Mouse (Mus musculus): ENCODE data around the gene Crybb1. TPM values are rescaled to one million over a fixed set of nuclear protein-coding genes. Genes with fewer than 3 reads are reported as not detected.

The Crybb1 gene
- polyA plus RNA-seq, 1 experiment from 2014 or later, result 1.9 TPM

- no peak for ATAC-seq (ENCODE audit: low FRiP score, low read depth)
- H3K9ac ChIP-seq (replicated peaks), result no peak overlapping the region
These were observed 45.2 kb downstream of the Crybb1 start for GRCm38 (mm10) chr5:112300721-112301308.

GRCm38 (mm10) chr5:112301694-112302093 lies 46.1 kb downstream of the Crybb1 start:
- ATAC-seq (ENCODE audit: low FRiP score, low read depth), result no peak
- Histone ChIP-seq H3K4me3 (no peak overlapping the region), H3K36me3 (no peaks in the 10 kb centered on the region), H3K4me1 (no peaks in the 10 kb centered on the region), H3K9ac (replicated peaks) (no peak overlapping the region), H3K27me3 (no peaks in the 10 kb centered on the region), H3K4me2 (replicated peaks) (no peak overlapping the region), H3K9me3 (no peaks in the 10 kb centered on the region), H3K27ac (replicated peaks) (no peak overlapping the region)
- 91% methylated on average over 4 of the region's 4 CpGs for WGBS

More at GRCm38 (mm10) chr5:112300721-112301308, 45.2 kb downstream of the Crybb1 start:
- Histone ChIP-seq H3K36me3 (no peaks in the 10 kb centered on the region), H3K27me3 (no peaks in the 10 kb centered on the region), H3K9me3 (no peaks in the 10 kb centered on the region), H3K27ac (replicated peaks) (no peak overlapping the region), H3K4me3 (no peak overlapping the region), H3K4me1 (no peaks in the 10 kb centered on the region), H3K4me2 (replicated peaks) (no peak overlapping the region)
- 90% methylated on average over 6 of the region's 6 CpGs for WGBS

- no peaks in the 10 kb centered on the region for H3K4me1 ChIP-seq
- no peak overlapping the region for H3K4me3 ChIP-seq
- no peak for ATAC-seq (ENCODE audit: low FRiP score, low read depth)
These were observed 46.7 kb downstream of the Crybb1 start for GRCm38 (mm10) chr5:112302310-112302709.

GRCm38 (mm10) chr5:112305842-112306241 lies 50.2 kb downstream of the Crybb1 start:
- no peak overlapping the region for H3K9ac ChIP-seq (replicated peaks)
- no peaks in the 10 kb centered on the region for H3K9me3 ChIP-seq
- H3K27me3 ChIP-seq, result no peaks in the 10 kb centered on the region
- H3K36me3 ChIP-seq, result peaks cover 35% of the 10 kb centered on the region
- 60% methylated on average over 5 of the region's 5 CpGs for WGBS
- no peak overlapping the region for H3K4me3 ChIP-seq
- no peak overlapping the region for H3K4me2 ChIP-seq (replicated peaks)
- H3K27ac ChIP-seq (replicated peaks), result no peak overlapping the region
- H3K4me1 ChIP-seq, result no peaks in the 10 kb centered on the region
- ATAC-seq (ENCODE audit: low FRiP score, low read depth), result no peak

More at GRCm38 (mm10) chr5:112302310-112302709, 46.7 kb downstream of the Crybb1 start:
- Histone ChIP-seq H3K36me3 (peaks cover 1% of the 10 kb centered on the region), H3K9me3 (no peaks in the 10 kb centered on the region), H3K27ac (replicated peaks) (no peak overlapping the region), H3K9ac (replicated peaks) (no peak overlapping the region), H3K27me3 (no peaks in the 10 kb centered on the region), H3K4me2 (replicated peaks) (no peak overlapping the region)
- 85% methylated on average over 5 of the region's 5 CpGs for WGBS

GRCm38 (mm10) chr5:112313222-112313885 lies 57.7 kb downstream of the Crybb1 start:
- Histone ChIP-seq H3K4me1 (peaks cover 5% of the 10 kb centered on the region; the same call in 1 of the 2 replicates), H3K4me2 (replicated peaks) (no peak overlapping the region), H3K36me3 (peaks cover 66% of the 10 kb centered on the region), H3K9ac (replicated peaks) (0 out of 2 replicates have a peak overlapping the region, but pooled peaks have one; percentile 2), H3K4me3 (no peak overlapping the region), H3K27me3 (no peaks in the 10 kb centered on the region), H3K27ac (replicated peaks) (0 out of 2 replicates have a peak overlapping the region, but pooled peaks have one; percentile 8), H3K9me3 (no peaks in the 10 kb centered on the region)
- WGBS, result 50% methylated on average over 11 of the region's 11 CpGs
- ATAC-seq (ENCODE audit: low FRiP score, low read depth), result no peak

GRCm38 (mm10) chr5:112316468-112316867 lies 60.9 kb downstream of the Crybb1 start:
- no peak for ATAC-seq (ENCODE audit: low FRiP score, low read depth)
- H3K9me3 ChIP-seq, result no peaks in the 10 kb centered on the region
- peaks cover 5% of the 10 kb centered on the region; the same call in 1 of the 2 replicates for H3K4me1 ChIP-seq
- no peaks in the 10 kb centered on the region for H3K27me3 ChIP-seq
- 66% methylated on average over 5 of the region's 5 CpGs for WGBS
- H3K9ac ChIP-seq (replicated peaks), result no peak overlapping the region
- H3K4me2 ChIP-seq (replicated peaks), result no peak overlapping the region
- H3K4me3 ChIP-seq, result no peak overlapping the region
- H3K36me3 ChIP-seq, result peaks cover 36% of the 10 kb centered on the region
- H3K27ac ChIP-seq (replicated peaks), result no peak overlapping the region

GRCm38 (mm10) chr5:112317328-112317727 lies 61.7 kb downstream of the Crybb1 start:
- no peaks in the 10 kb centered on the region for H3K9me3 ChIP-seq
- H3K27ac ChIP-seq (replicated peaks), result no peak overlapping the region
- H3K4me3 ChIP-seq, result no peak overlapping the region
- H3K27me3 ChIP-seq, result no peaks in the 10 kb centered on the region
- 74% methylated on average over 5 of the region's 5 CpGs for WGBS
- no peak overlapping the region for H3K4me2 ChIP-seq (replicated peaks)
- no peak overlapping the region for H3K9ac ChIP-seq (replicated peaks)
- H3K36me3 ChIP-seq, result peaks cover 31% of the 10 kb centered on the region
- ATAC-seq (ENCODE audit: low FRiP score, low read depth), result no peak
- peaks cover 5% of the 10 kb centered on the region; the same call in 1 of the 2 replicates for H3K4me1 ChIP-seq

Other genes with a start within 250 kb of the Crybb1 start
- 1.3 and 2.0 TPM in 2 replicates for gene Cryba4, start 3.3 kb upstream of the Crybb1 start, polyA plus RNA-seq (2016; fragmentation: Nextera tagmentation; extraction: Ambion mirVana)
- 29.4 and 31.1 TPM in 2 replicates for gene Tpst2, start 20.9 kb downstream of the Crybb1 start, polyA plus RNA-seq (2016; fragmentation: Nextera tagmentation; extraction: Ambion mirVana)
- 40.2 and 40.5 TPM in 2 replicates for gene Tfip11, start 70.5 kb downstream of the Crybb1 start, polyA plus RNA-seq (2016; fragmentation: Nextera tagmentation; extraction: Ambion mirVana)
- 48.4 and 48.6 TPM in 2 replicates for gene Srrd, start 87.2 kb downstream of the Crybb1 start, polyA plus RNA-seq (2016; fragmentation: Nextera tagmentation; extraction: Ambion mirVana)
- 35.7 and 38.4 TPM in 2 replicates for gene Hps4, start 87.3 kb downstream of the Crybb1 start, polyA plus RNA-seq (2016; fragmentation: Nextera tagmentation; extraction: Ambion mirVana)
- 0.26 and 0.30 TPM in 2 replicates for gene Gm6583, start 100.2 kb downstream of the Crybb1 start, polyA plus RNA-seq (2016; fragmentation: Nextera tagmentation; extraction: Ambion mirVana)
- gene Asphd2, start 139.1 kb downstream of the Crybb1 start, polyA plus RNA-seq (2016; fragmentation: Nextera tagmentation; extraction: Ambion mirVana), result 58.3 and 65.7 TPM in 2 replicates
- 0.42 and 0.58 TPM in 2 replicates for gene Gm6588, start 193.6 kb downstream of the Crybb1 start, polyA plus RNA-seq (2016; fragmentation: Nextera tagmentation; extraction: Ambion mirVana)

Measured in midbrain, embryonic 12.5 days (tissue).